Mouse (Mus musculus) lung, embryonic 16.5 days (tissue): ENCODE results near the gene Olfr198. TPM values are rescaled to one million over a fixed set of nuclear protein-coding genes. Genes with fewer than 3 reads are reported as not detected.
"Not testable (repeated sequence)": the region's sequence is repeated elsewhere in the genome, so short reads cannot be mapped to it uniquely, and the experiment has no call there.

ENCODE experiments used
- ATAC-seq: fragments of 200-750 bp; cut with Nextera tagmentation; 2 replicates; pipeline ENCODE4 v1.8.0; 2017; ENCODE audit warnings: low read depth, mild to moderate bottlenecking, moderate library complexity
- H3K27ac ChIP-seq: fragments of 300-500 bp; sonication (generic); 2 replicates; pipeline ENCODE4 v1.5.1; 2014; ENCODE audit warnings: mild to moderate bottlenecking, control low read depth, low read length
- H3K27me3 ChIP-seq: fragments of 300-500 bp; sonication (generic); 2 replicates; pipeline ENCODE4 v1.6.1; 2014; ENCODE audit warnings: low read depth, low read length, mixed read lengths; ENCODE audit not compliant: control insufficient read depth, insufficient read depth
- H3K36me3 ChIP-seq: fragments of 300-500 bp; sonication (generic); 2 replicates; pipeline ENCODE4 v1.6.1; 2014; ENCODE audit warnings: low read length; ENCODE audit not compliant: control insufficient read depth, insufficient read depth
- H3K4me1 ChIP-seq: fragments of 300-500 bp; sonication (generic); replicated peaks from 2 replicates; pipeline ENCODE4 v1.6.1; 2014; ENCODE audit warnings: low read length, mixed read lengths; ENCODE audit not compliant: control insufficient read depth, insufficient read depth
- H3K4me2 ChIP-seq: fragments of 300-500 bp; sonication (generic); 2 replicates; pipeline ENCODE4 v1.6.1; 2014; ENCODE audit warnings: low read depth, low read length, control low read depth
- H3K4me3 ChIP-seq: fragments of 300-500 bp; sonication (generic); 2 replicates; pipeline ENCODE4 v1.5.1; 2014; ENCODE audit warnings: mild to moderate bottlenecking, low read length, control low read depth
- H3K9ac ChIP-seq: fragments of 300-500 bp; sonication (generic); 2 replicates; pipeline ENCODE4 v1.6.1; 2014; ENCODE audit warnings: low read length, control low read depth
- H3K9me3 ChIP-seq: fragments of 300-500 bp; sonication (generic); 2 replicates; pipeline ENCODE4 v1.6.1; 2016; ENCODE audit warnings: low read length; ENCODE audit not compliant: control insufficient read depth
- WGBS: fragments of 180-500 bp; shearing (Covaris S2); extraction: QIAGEN DNeasy Blood & Tissue Kit; methylation state at CpG from one replicate; pipeline ENCODE4 v1.1.7; 2014; 5-methylcytosine and 5-hydroxymethylcytosine counted together
- polyA plus RNA-seq: library from polyadenylated mRNA; unstranded; fragments of >200 nt; fragmentation: Nextera tagmentation; extraction: Ambion mirVana; gene quantifications from 2 replicates; pipeline ENCODE4 v1.2.1, GENCODE M21; 2015

The Olfr198 gene
- not detected in 2 replicates for polyA plus RNA-seq

- 41% methylated on average over 1 of the region's 1 CpGs for WGBS
- not testable (repeated sequence) for H3K27ac ChIP-seq, H3K4me3 ChIP-seq, H3K4me2 ChIP-seq, H3K9me3 ChIP-seq, H3K9ac ChIP-seq, ATAC-seq, H3K27me3 ChIP-seq, H3K36me3 ChIP-seq, H3K4me1 ChIP-seq
Observed at GRCm38 (mm10) chr16:59203433-59203832, at the start of gene Olfr198. Olfr198 (minus strand) TSS chr16:59203533.

GRCm38 (mm10) chr16:59249684-59250083, 46.4 kb upstream of the Olfr198 start:
- Histone ChIP-seq H3K4me1 (no peaks in the 10 kb centered on the region), H3K27me3 (no peaks in the 10 kb centered on the region), H3K9ac (no peak overlapping the region), H3K4me3 (no peak overlapping the region), H3K4me2 (no peak overlapping the region), H3K27ac (no peak overlapping the region), H3K9me3 (no peaks in the 10 kb centered on the region), H3K36me3 (no peaks in the 10 kb centered on the region)
- WGBS, result 80% methylated on average over 17 of the region's 17 CpGs
- ATAC-seq, result no peak

GRCm38 (mm10) chr16:59219667-59220066, 16.3 kb upstream of the Olfr198 start, which contains the start of gene Olfr199:
Olfr199 (minus strand) TSS chr16:59219767.
- H3K27me3 ChIP-seq, H3K36me3 ChIP-seq, ATAC-seq, H3K4me1 ChIP-seq, H3K9ac ChIP-seq, H3K9me3 ChIP-seq, H3K27ac ChIP-seq, H3K4me3 ChIP-seq, H3K4me2 ChIP-seq: not testable (repeated sequence)
- 59% methylated on average over 1 of the region's 1 CpGs for WGBS

- not testable (repeated sequence) for H3K4me1 ChIP-seq, H3K9ac ChIP-seq, H3K4me3 ChIP-seq, H3K27ac ChIP-seq, H3K4me2 ChIP-seq, H3K27me3 ChIP-seq, H3K36me3 ChIP-seq, H3K9me3 ChIP-seq, ATAC-seq
- 70% methylated on average over 3 of the region's 3 CpGs for WGBS
Observed at GRCm38 (mm10) chr16:59217861-59218260, 14.5 kb upstream of the Olfr198 start.

GRCm38 (mm10) chr16:59170354-59170753, 33.0 kb downstream of the Olfr198 start, which contains the start of gene Olfr196:
Olfr196 (minus strand) TSS chr16:59170454.
- no peak within 1 kb of the TSS for H3K27ac ChIP-seq
- H3K4me2 ChIP-seq, result no peak within 1 kb of the TSS
- no peak within 1 kb of the TSS for H3K9ac ChIP-seq
- H3K27me3 ChIP-seq, result no peaks in the 10 kb centered on the region
- no peaks in the 10 kb centered on the region for H3K4me1 ChIP-seq
- no peaks in the 10 kb centered on the region; the same call in 1 of the 2 replicates for H3K9me3 ChIP-seq
- ATAC-seq, result no peak
- no peak within 1 kb of the TSS for H3K4me3 ChIP-seq
- WGBS, result 66% methylated on average over 3 of the region's 3 CpGs
- H3K36me3 ChIP-seq, result no peaks in the 10 kb centered on the region

GRCm38 (mm10) chr16:59151996-59152395, 51.3 kb downstream of the Olfr198 start:
- H3K27ac ChIP-seq, result no peak overlapping the region
- no peaks in the 10 kb centered on the region for H3K36me3 ChIP-seq
- no peak overlapping the region for H3K4me2 ChIP-seq
- H3K4me3 ChIP-seq, result no peak overlapping the region
- H3K4me1 ChIP-seq, result no peaks in the 10 kb centered on the region
- H3K9ac ChIP-seq, result no peak overlapping the region
- WGBS, result 75% methylated on average over 2 of the region's 2 CpGs
- H3K9me3 ChIP-seq, result no peaks in the 10 kb centered on the region
- no peak for ATAC-seq
- no peaks in the 10 kb centered on the region for H3K27me3 ChIP-seq

Other genes starting within 250 kb of the Olfr198 start
- not detected in 2 replicates for gene Olfr183, start 208.2 kb downstream of the Olfr198 start, polyA plus RNA-seq
- not detected in 2 replicates for gene Olfr186, start 173.2 kb downstream of the Olfr198 start, polyA plus RNA-seq
- not detected in 2 replicates for gene Olfr187, start 163.8 kb downstream of the Olfr198 start, polyA plus RNA-seq
- not detected in 2 replicates for gene Olfr190, start 125.5 kb downstream of the Olfr198 start, polyA plus RNA-seq
- gene Olfr191, start 113.7 kb downstream of the Olfr198 start, polyA plus RNA-seq, result not detected in 2 replicates
- gene Olfr193, start 91.7 kb downstream of the Olfr198 start, polyA plus RNA-seq, result not detected in 2 replicates
- gene Olfr194, start 82.5 kb downstream of the Olfr198 start, polyA plus RNA-seq, result not detected in 2 replicates
- gene Olfr195, start 56.5 kb downstream of the Olfr198 start, polyA plus RNA-seq, result not detected in 2 replicates
- gene Olfr196, start 33.1 kb downstream of the Olfr198 start, polyA plus RNA-seq, result not detected in 2 replicates
- not detected in 2 replicates for gene Olfr199, start 16.2 kb upstream of the Olfr198 start, polyA plus RNA-seq
- not detected in 2 replicates for gene Olfr201, start 69.1 kb upstream of the Olfr198 start, polyA plus RNA-seq
- not detected in 2 replicates for gene Olfr202, start 83.3 kb upstream of the Olfr198 start, polyA plus RNA-seq
- gene Olfr203, start 95.3 kb upstream of the Olfr198 start, polyA plus RNA-seq, result not detected in 2 replicates
- gene Olfr204, start 114.7 kb upstream of the Olfr198 start, polyA plus RNA-seq, result not detected in 2 replicates
- gene Olfr205, start 127.6 kb upstream of the Olfr198 start, polyA plus RNA-seq, result not detected in 2 replicates
- gene Olfr206, start 145.7 kb upstream of the Olfr198 start, polyA plus RNA-seq, result not detected in 2 replicates
- not detected in 2 replicates for gene Olfr209, start 160.5 kb upstream of the Olfr198 start, polyA plus RNA-seq
- not detected in 2 replicates for gene Gabrr3, start 203.8 kb upstream of the Olfr198 start, polyA plus RNA-seq